Mouse (Mus musculus) embryonic facial prominence, embryonic 11.5 days (tissue): Measurements from ENCODE around the gene Tap1. TPM values are rescaled to one million over a fixed set of nuclear protein-coding genes. Genes with fewer than 3 reads are reported as not detected.
"Not testable (repeated sequence)": the region's sequence is repeated elsewhere in the genome, so short reads cannot be mapped to it uniquely, and the experiment has no call there.

Experiments
- ATAC-seq: fragments of 200-750 bp; cut with Nextera tagmentation; replicated peaks from 2 replicates; pipeline ENCODE4 v1.8.0; 2017; ENCODE audit warnings: low read depth; ENCODE audit not compliant: insufficient number of reproducible peaks, low FRiP score, low TSS enrichment
- DNase-seq: peaks from one replicate; pipeline ENCODE4 v3.0.0-alpha.2; 2015; ENCODE audit warnings: low spot score
- H3K27ac ChIP-seq: fragments of 300-500 bp; sonication (generic); replicated peaks from 2 replicates; pipeline ENCODE4 v1.5.1; 2014; ENCODE audit warnings: mild to moderate bottlenecking, low read depth, low read length, control low read depth
- H3K27me3 ChIP-seq: fragments of 300-500 bp; sonication (generic); 2 replicates; pipeline ENCODE4 v1.6.1; 2014; ENCODE audit warnings: mild to moderate bottlenecking, low read length, moderate library complexity, mixed read lengths; ENCODE audit not compliant: control insufficient read depth, insufficient read depth
- H3K36me3 ChIP-seq: fragments of 300-500 bp; sonication (generic); replicated peaks from 2 replicates; pipeline ENCODE4 v1.6.1; 2014; ENCODE audit warnings: low read depth, mild to moderate bottlenecking, low read length, moderate library complexity, mixed read lengths; ENCODE audit not compliant: control insufficient read depth, insufficient read depth
- H3K4me1 ChIP-seq: fragments of 300-500 bp; sonication (generic); 2 replicates; pipeline ENCODE4 v1.6.1; 2014; ENCODE audit warnings: low read length, mixed read lengths; ENCODE audit not compliant: control insufficient read depth, insufficient read depth
- H3K4me2 ChIP-seq: fragments of 300-500 bp; sonication (generic); 2 replicates; pipeline ENCODE4 v1.6.1; 2014; ENCODE audit warnings: low read depth, mild to moderate bottlenecking, control low read depth, low read length, moderate library complexity
- H3K4me3 ChIP-seq: fragments of 300-500 bp; sonication (generic); 2 replicates; pipeline ENCODE4 v1.5.1; 2014; ENCODE audit warnings: low read depth, low read length, control low read depth
- H3K9ac ChIP-seq: fragments of 300-500 bp; sonication (generic); replicated peaks from 2 replicates; pipeline ENCODE4 v1.6.1; 2014; ENCODE audit warnings: mild to moderate bottlenecking, control low read depth, low read length
- H3K9me3 ChIP-seq: fragments of 300-500 bp; sonication (generic); replicated peaks from 2 replicates; pipeline ENCODE4 v1.6.1; 2016; ENCODE audit warnings: mild to moderate bottlenecking, low read length, inconsistent platforms, mixed read lengths; ENCODE audit not compliant: control insufficient read depth
- WGBS: fragments of 180-500 bp; shearing (Covaris S2); extraction: QIAGEN DNeasy Blood & Tissue Kit; methylation state at CpG from one replicate; pipeline ENCODE4 v1.1.7; 2014; 5-methylcytosine and 5-hydroxymethylcytosine counted together
- polyA plus RNA-seq: library from polyadenylated mRNA; unstranded; fragments of >200 nt; fragmentation: Nextera tagmentation; extraction: Ambion mirVana; gene quantifications from 2 replicates; pipeline ENCODE4 v1.2.1, GENCODE M21; 2014

Tap1 gene
- polyA plus RNA-seq, 1 experiment from 2014 or later: 2.3 TPM

DNA sequence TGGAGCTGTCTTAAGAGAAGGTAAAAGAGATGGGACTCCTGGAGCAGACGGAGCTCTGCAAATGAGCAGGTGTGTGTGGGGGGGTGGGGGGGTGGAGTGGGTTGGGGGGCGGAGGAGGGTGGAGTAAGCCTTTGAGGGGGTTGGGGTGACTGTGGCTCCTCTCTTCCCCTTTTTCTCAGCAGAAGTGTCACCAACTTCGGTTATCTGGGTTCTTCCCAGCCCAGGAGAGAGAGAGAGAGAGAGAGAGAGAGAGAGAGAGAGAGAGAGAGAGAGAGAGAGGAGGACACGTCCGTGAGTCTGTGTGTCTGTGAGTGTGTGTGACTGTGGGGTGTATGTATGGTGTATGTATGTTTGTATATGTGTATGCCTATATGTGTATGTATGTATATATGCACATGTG lies 43.9 kb upstream of the Tap1 start:
- Histone ChIP-seq H3K9me3 (no peaks in the 10 kb centered on the region), H3K4me1 (no peaks in the 10 kb centered on the region; the same call in 1 of the 2 replicates), H3K27me3 (no peaks in the 10 kb centered on the region; the same call in none of the 2 replicates), H3K27ac (no peak overlapping the region), H3K4me2 (no peak overlapping the region), H3K9ac (no peak overlapping the region), H3K4me3 (no peak overlapping the region), H3K36me3 (no peaks in the 10 kb centered on the region)
- ATAC-seq (no peak), DNase-seq (no peak)
- 73% methylated on average over 5 of the region's 5 CpGs for WGBS

DNA sequence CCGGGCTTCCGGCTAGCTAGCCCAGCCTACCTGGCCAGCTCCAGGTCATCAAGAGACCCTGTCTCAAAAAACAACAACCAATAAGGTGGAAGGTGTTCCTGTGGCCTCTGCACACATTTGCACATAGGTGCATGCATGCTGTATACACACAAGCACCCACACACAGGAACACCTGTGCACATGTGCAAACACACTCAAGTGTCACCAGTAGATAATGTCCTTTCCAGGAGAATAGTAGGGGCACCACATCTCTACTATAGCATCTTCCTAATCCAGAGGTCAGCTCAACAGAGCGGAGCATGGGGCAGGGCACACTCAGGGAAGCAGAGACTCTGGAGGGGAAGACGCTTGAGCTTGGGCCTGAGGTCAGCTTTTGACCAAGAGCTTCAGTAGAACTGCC lies 43.1 kb upstream of the Tap1 start:
- WGBS: 89% methylated on average over 4 of the region's 4 CpGs
- H3K4me1 ChIP-seq: not testable (repeated sequence)

DNA sequence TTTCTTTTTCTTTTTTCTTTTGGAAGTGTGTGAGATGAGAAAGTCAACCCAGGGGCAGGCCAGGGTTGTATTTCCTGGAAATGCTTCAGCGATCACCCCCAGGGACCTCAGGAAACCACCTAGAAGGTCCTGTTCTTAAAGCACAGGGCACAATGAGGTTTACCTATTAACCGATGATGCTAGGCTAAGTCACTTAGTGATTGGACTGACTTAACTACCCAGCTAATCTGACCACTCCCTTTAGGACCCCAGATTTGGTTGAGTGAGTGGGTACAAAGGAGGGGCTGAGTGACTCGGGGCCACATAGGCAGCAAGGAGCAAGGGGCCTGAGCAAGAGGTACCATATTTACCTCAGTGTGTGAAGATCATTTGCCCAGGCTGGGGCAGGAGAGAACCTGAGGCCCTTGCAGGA lies 42.4 kb upstream of the Tap1 start:
- Histone ChIP-seq H3K9me3 (no peaks in the 10 kb centered on the region), H3K27me3 (no peaks in the 10 kb centered on the region; the same call in 1 of the 2 replicates), H3K4me2 (no peak overlapping the region), H3K36me3 (no peaks in the 10 kb centered on the region), H3K9ac (no peak overlapping the region), H3K4me1 (no peaks in the 10 kb centered on the region; the same call in 1 of the 2 replicates), H3K27ac (no peak overlapping the region), H3K4me3 (no peak overlapping the region)
- DNase-seq (no peak), ATAC-seq (no peak)
- WGBS: 74% methylated on average over 3 of the region's 3 CpGs

More for the DNA sequence above, 43.1 kb upstream of the Tap1 start:
- not testable (repeated sequence) for H3K36me3 ChIP-seq, H3K4me3 ChIP-seq, H3K27ac ChIP-seq, ATAC-seq, H3K9ac ChIP-seq, H3K27me3 ChIP-seq, H3K4me2 ChIP-seq, H3K9me3 ChIP-seq, DNase-seq

DNA sequence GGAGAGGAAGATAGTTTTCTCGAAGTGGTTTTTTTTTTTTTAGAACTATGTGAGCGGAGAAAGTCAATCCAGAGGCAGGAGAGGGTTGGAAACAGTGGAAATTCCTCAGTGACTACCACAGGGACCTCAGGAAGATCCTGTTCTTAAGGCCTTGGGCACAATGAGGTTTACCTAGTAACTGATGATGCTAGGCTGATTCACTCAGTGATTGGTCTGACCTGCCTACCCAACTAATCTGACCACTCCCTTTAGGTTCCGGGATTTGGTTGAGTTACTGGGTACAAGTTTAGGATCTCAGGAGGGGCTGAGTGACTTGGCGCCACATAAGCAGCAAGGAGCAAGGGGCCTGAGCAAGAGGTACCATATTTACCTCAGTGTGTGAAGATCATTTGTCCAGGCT lies 34.4 kb upstream of the Tap1 start, which contains the start of gene H2-DMb1:
Gene H2-DMb1, plus strand, starts transcription at position 150 of the 400 bp plus-strand sequence.
- Histone ChIP-seq H3K36me3 (no peaks in the 10 kb centered on the region), H3K27me3 (no peaks in the 10 kb centered on the region), H3K4me2 (no peak within 1 kb of the TSS), H3K27ac (no peak within 1 kb of the TSS), H3K9ac (no peak within 1 kb of the TSS), H3K4me1 (no peaks in the 10 kb centered on the region), H3K9me3 (no peaks in the 10 kb centered on the region), H3K4me3 (no peak within 1 kb of the TSS)
- DNase-seq (peak; percentile 62), ATAC-seq (no peak)
- 56% methylated on average over 4 of the region's 4 CpGs for WGBS

DNA sequence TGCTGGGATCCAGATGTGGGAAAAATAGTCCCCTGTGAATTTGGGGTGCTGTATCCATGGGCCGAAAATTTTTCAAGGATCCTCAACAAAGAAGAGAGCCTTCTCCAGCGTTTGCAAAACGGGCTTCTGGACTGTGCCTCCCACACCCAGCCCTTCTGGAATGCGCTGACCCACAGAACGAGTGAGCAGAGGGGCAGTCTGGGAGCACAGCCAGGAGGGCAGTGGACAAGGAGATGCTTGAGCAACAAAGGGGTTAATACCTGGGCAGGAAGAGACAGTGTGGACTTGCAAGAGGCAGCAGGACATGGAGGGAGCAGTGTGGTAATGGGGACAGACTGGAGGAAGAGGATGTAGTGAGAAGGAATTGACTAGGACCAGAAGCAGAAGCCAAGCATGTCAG lies 31.8 kb upstream of the Tap1 start:
- 62% methylated on average over 5 of the region's 5 CpGs for whole genome bisulfite sequencing
- H3K4me1 ChIP-seq: no peaks in the 10 kb centered on the region
- no peak for DNase-seq
- no peak overlapping the region for H3K4me2 ChIP-seq
- no peak overlapping the region for H3K9ac ChIP-seq
- ATAC-seq: no peak
- no peaks in the 10 kb centered on the region for H3K27me3 ChIP-seq
- no peak overlapping the region for H3K4me3 ChIP-seq
- H3K36me3 ChIP-seq: no peaks in the 10 kb centered on the region
- no peak overlapping the region for H3K27ac ChIP-seq
- H3K9me3 ChIP-seq: no peaks in the 10 kb centered on the region

DNA sequence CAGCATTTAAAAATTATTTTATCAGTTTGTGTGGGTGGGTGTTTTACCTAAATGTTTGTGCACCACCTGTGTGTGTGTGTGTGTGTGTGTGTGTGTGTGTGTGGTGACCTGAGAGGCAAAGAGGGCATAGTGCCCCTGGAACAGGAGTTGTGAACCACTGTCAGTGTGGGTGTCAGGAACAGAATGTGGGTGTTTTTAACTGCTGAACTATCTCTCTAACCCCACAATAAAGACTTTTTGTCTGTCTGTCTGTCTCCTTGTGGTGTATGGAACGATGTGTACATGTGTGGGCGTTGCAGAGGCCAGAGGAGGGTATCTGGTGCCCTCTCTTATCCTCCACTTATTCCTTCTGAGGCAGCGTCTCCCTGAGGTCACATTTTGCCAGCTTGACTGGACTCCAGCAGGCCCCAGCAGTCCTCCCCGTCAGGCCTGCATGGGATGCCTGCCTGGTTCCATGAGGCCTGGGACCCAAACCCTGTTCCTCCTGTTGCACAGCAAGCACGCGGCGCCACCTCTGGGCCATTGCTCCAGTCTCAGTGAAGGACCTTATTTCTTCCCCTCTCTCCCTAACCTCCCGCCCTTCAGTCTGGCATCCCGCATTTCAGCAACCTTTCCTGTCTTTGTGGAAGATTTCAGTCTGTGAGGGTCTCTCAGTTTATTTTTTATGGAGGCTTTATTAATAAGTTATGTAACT lies 23.0 kb upstream of the Tap1 start:
- ATAC-seq (no peak), DNase-seq (no peak)
- no peak overlapping the region for H3K4me2 ChIP-seq
- H3K27me3 ChIP-seq: no peaks in the 10 kb centered on the region
- no peaks in the 10 kb centered on the region for H3K9me3 ChIP-seq
- H3K9ac ChIP-seq: no peak overlapping the region
- H3K4me3 ChIP-seq: no peak overlapping the region
- H3K4me1 ChIP-seq: no peaks in the 10 kb centered on the region
- no peak overlapping the region for H3K27ac ChIP-seq
- 37% methylated on average over 9 of the region's 9 CpGs for WGBS
- H3K36me3 ChIP-seq: no peaks in the 10 kb centered on the region

DNA sequence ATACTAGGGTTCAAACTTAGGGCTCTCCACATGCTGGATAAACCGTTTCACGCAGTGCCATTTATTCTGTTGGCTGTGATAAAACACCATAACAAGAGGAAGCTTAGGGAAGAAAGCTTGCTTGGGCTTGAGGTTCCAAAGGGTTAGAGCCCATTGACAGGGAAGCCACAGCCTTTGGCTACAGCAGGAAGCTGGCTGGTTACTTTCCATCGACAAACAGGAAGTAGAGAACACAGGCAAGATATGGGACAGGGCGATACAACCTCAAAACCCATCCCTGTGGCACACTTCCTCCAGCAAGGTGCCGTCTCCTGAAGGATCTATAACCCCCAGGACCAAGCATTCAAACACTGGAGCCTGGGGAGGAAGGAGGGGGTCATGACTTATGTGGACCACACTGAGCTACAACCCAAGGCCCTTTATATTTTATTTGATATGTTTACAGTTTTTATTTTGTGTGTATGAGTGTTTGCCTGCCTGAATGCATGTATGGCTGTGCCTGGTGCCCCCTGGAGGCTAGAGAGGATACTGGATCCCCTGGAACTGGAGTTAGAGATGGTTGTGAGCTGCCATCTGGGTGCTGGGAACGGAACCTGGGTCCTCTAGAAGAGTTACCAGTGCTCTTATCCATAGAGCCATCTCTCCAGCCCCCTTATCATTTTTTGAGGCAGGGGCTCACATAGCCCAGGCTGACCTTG lies 22.2 kb upstream of the Tap1 start:
- no peak for DNase-seq
- H3K27ac ChIP-seq: no peak overlapping the region
- 78% methylated on average over 6 of the region's 6 CpGs for WGBS
- no peaks in the 10 kb centered on the region for H3K27me3 ChIP-seq
- ATAC-seq: no peak
- H3K9me3 ChIP-seq: no peaks in the 10 kb centered on the region
- H3K4me1 ChIP-seq: no peaks in the 10 kb centered on the region
- no peaks in the 10 kb centered on the region for H3K36me3 ChIP-seq
- no peak overlapping the region for H3K4me3 ChIP-seq
- H3K4me2 ChIP-seq: no peak overlapping the region
- no peak overlapping the region for H3K9ac ChIP-seq

- H3K9me3 ChIP-seq: no peaks in the 10 kb centered on the region
- no peak for ATAC-seq
- H3K9ac ChIP-seq: no peak overlapping the region
- no peaks in the 10 kb centered on the region for H3K36me3 ChIP-seq
- peak; percentile 66 for DNase-seq
- no peaks in the 10 kb centered on the region for H3K4me1 ChIP-seq
- WGBS: 4% methylated on average over 2 of the region's 2 CpGs
- H3K27me3 ChIP-seq: no peaks in the 10 kb centered on the region
- no peak overlapping the region for H3K4me2 ChIP-seq
- H3K27ac ChIP-seq: no peak overlapping the region
- no peak overlapping the region for H3K4me3 ChIP-seq
Measured at GRCm38 (mm10) chr17:34169279-34169678, 18.1 kb upstream of the Tap1 start.
